ENCODE assay signal across 13 mouse cellular contexts in genomic region chr9:119631393-119631898, GRCm38 (mm10). TPM values are rescaled to one million over a fixed set of nuclear protein-coding genes. Genes with fewer than 3 reads are reported as not detected.
DNase-seq lines count a peak whose midpoint lies in the region; ATAC-seq and TF ChIP-seq lines count a peak whose summit lies in the region.
"Had no signal": no experiment of that assay in that cellular context is flagged by ENCODE, and none has a peak within 500 bp of the region (broad histone marks: within the 10 kb centered on the region; RNA-seq: fewer than 3 reads in every experiment).

No protein-coding gene starts in this region.

- no peaks in the 10 kb centered on the region for H3K79me2 ChIP-seq in myocyte (ENCODE audit: control insufficient read depth, insufficient read depth)

- TF ChIP-seq POLR2A in kidney, adult 2 months (IDR thresholded peaks at IDR 0.05; ENCODE audit: low read depth, low read length), result no peak
- TF ChIP-seq POLR2A in myocyte (IDR thresholded peaks at IDR 0.05; ENCODE audit: insufficient read length, low read depth), result no peak

- no peak overlapping the region for H3K27ac ChIP-seq in forebrain, embryonic 16.5 days (ENCODE audit: low read length)
- no peak overlapping the region for H3K27ac ChIP-seq in forebrain, embryonic 11.5 days (ENCODE audit: low read depth, low read length)
- H3K27ac ChIP-seq in kidney, embryonic 15.5 days, result no peak overlapping the region
- no peak overlapping the region for H3K27ac ChIP-seq in kidney, adult 2 months (ENCODE audit: insufficient read depth, low read depth, low read length)
- no peak overlapping the region for H3K27ac ChIP-seq in embryonic facial prominence, embryonic 13.5 days
- H3K27ac ChIP-seq: liver, embryonic 15.5 days had no signal

- H3K27me3 ChIP-seq in forebrain, embryonic 16.5 days (replicated peaks; ENCODE audit: control insufficient read depth, insufficient read depth, low read length), result no peaks in the 10 kb centered on the region
- H3K27me3 ChIP-seq in forebrain, embryonic 11.5 days (ENCODE audit: control insufficient read depth, insufficient read depth, low read length), result no peaks in the 10 kb centered on the region
- H3K27me3 ChIP-seq in kidney, embryonic 15.5 days, result peaks cover 99% of the 10 kb centered on the region
- no peaks in the 10 kb centered on the region for H3K27me3 ChIP-seq in kidney, adult 2 months (replicated peaks; ENCODE audit: control insufficient read depth, insufficient read depth, low read length)
- peaks cover 28% of the 10 kb centered on the region for H3K27me3 ChIP-seq in embryonic facial prominence, embryonic 13.5 days
- no peaks in the 10 kb centered on the region for H3K27me3 ChIP-seq in myocyte (ENCODE audit: control insufficient read depth, insufficient read depth, insufficient read length)

- no peak for DNase-seq in forebrain, embryonic 11.5 days (ENCODE audit: low spot score)
- DNase-seq in kidney, adult 2 months, result no peak
- DNase-seq in left cerebral cortex, adult 18-20 months (ENCODE audit: low spot score in 2 of 2), result no peak
- no peak for DNase-seq in adrenal gland, postnatal 25 days
- DNase-seq: right cerebral cortex, postnatal 25 days; thymus, postnatal 36 days had no signal

- no peaks in the 10 kb centered on the region for H3K36me3 ChIP-seq in forebrain, embryonic 16.5 days (ENCODE audit: control insufficient read depth, insufficient read depth)
- H3K36me3 ChIP-seq in forebrain, embryonic 11.5 days (ENCODE audit: control insufficient read depth, insufficient read depth, low read length), result no peaks in the 10 kb centered on the region
- no peaks in the 10 kb centered on the region for H3K36me3 ChIP-seq in kidney, embryonic 15.5 days
- no peaks in the 10 kb centered on the region for H3K36me3 ChIP-seq in kidney, adult 2 months (ENCODE audit: control insufficient read depth, insufficient read depth, low read length)
- no peaks in the 10 kb centered on the region for H3K36me3 ChIP-seq in embryonic facial prominence, embryonic 13.5 days
- H3K36me3 ChIP-seq in myocyte (ENCODE audit: control insufficient read depth, insufficient read depth), result no peaks in the 10 kb centered on the region
- H3K36me3 ChIP-seq: liver, embryonic 15.5 days had no signal

- no peak overlapping the region for H3ac ChIP-seq in myocyte (ENCODE audit: control insufficient read depth, insufficient read length)

- no peak overlapping the region for H3K4me3 ChIP-seq in forebrain, embryonic 16.5 days (replicated peaks; ENCODE audit: low read length)
- H3K4me3 ChIP-seq in forebrain, embryonic 11.5 days (ENCODE audit: low read depth, low read length), result no peak overlapping the region
- no peak overlapping the region for H3K4me3 ChIP-seq in kidney, embryonic 15.5 days (replicated peaks)
- H3K4me3 ChIP-seq in kidney, adult 2 months (ENCODE audit: insufficient read depth, low read depth, low read length), result no peak overlapping the region
- no peak overlapping the region for H3K4me3 ChIP-seq in embryonic facial prominence, embryonic 13.5 days
- H3K4me3 ChIP-seq in myocyte, result no peak overlapping the region
- H3K4me3 ChIP-seq: liver, embryonic 15.5 days had no signal

- 68% methylated on average over 13 of the region's 13 CpGs for WGBS in forebrain, embryonic 16.5 days
- 82% methylated on average over 13 of the region's 13 CpGs for WGBS in forebrain, embryonic 11.5 days
- 28% methylated on average over 13 of the region's 13 CpGs for WGBS in kidney, embryonic 15.5 days
- WGBS in kidney, adult 2 months, result 19% methylated on average over 13 of the region's 13 CpGs
- 50% methylated on average over 13 of the region's 13 CpGs for WGBS in embryonic facial prominence, embryonic 13.5 days

- TF ChIP-seq CTCF in kidney, adult 2 months (conservative IDR thresholded peaks at IDR 0.05; ENCODE audit: insufficient read depth, insufficient read length, low read depth, low read length), result no peak

- no peak overlapping the region for H3K4me2 ChIP-seq in forebrain, embryonic 16.5 days (ENCODE audit: low read length)
- H3K4me2 ChIP-seq in forebrain, embryonic 11.5 days (ENCODE audit: low read depth, low read length, severe bottlenecking), result no peak overlapping the region
- H3K4me2 ChIP-seq in kidney, embryonic 15.5 days, result peak overlapping the region; percentile 30
- H3K4me2 ChIP-seq in embryonic facial prominence, embryonic 13.5 days, result peak overlapping the region; percentile 33
- H3K4me2 ChIP-seq in myocyte (ENCODE audit: low read depth), result peak overlapping the region; percentile 80
- H3K4me2 ChIP-seq: liver, embryonic 15.5 days had no signal

- H3K4me1 ChIP-seq in forebrain, embryonic 16.5 days (replicated peaks; ENCODE audit: control insufficient read depth, insufficient read depth, low read length), result peaks cover 16% of the 10 kb centered on the region
- H3K4me1 ChIP-seq in forebrain, embryonic 11.5 days (replicated peaks; ENCODE audit: control insufficient read depth, insufficient read depth, low read length), result 0 out of 2 replicates have a peak, but pooled peaks cover 2% of the 10 kb centered on the region
- H3K4me1 ChIP-seq in kidney, embryonic 15.5 days, result peaks cover 21% of the 10 kb centered on the region
- H3K4me1 ChIP-seq in kidney, adult 2 months (ENCODE audit: control insufficient read depth, insufficient read depth, low read length), result no peaks in the 10 kb centered on the region
- H3K4me1 ChIP-seq in embryonic facial prominence, embryonic 13.5 days, result peaks cover 20% of the 10 kb centered on the region
- H3K4me1 ChIP-seq: liver, embryonic 15.5 days had no signal

- no peaks in the 10 kb centered on the region for H3K9me3 ChIP-seq in forebrain, embryonic 16.5 days (ENCODE audit: control insufficient read depth, low read length)
- H3K9me3 ChIP-seq in forebrain, embryonic 11.5 days (ENCODE audit: control insufficient read depth, low read length), result no peaks in the 10 kb centered on the region
- H3K9me3 ChIP-seq in kidney, embryonic 15.5 days (replicated peaks), result no peaks in the 10 kb centered on the region
- no peaks in the 10 kb centered on the region for H3K9me3 ChIP-seq in embryonic facial prominence, embryonic 13.5 days
- H3K9me3 ChIP-seq: liver, embryonic 15.5 days had no signal

- ATAC-seq in forebrain, embryonic 16.5 days, result peak; percentile 28; the same call in 1 of the 2 replicates
- ATAC-seq in forebrain, embryonic 11.5 days (replicated peaks; ENCODE audit: low FRiP score), result no peak
- peak; percentile 35; the same call in 1 of the 2 replicates for ATAC-seq in kidney, embryonic 15.5 days (replicated peaks; ENCODE audit: low FRiP score)
- ATAC-seq in embryonic facial prominence, embryonic 13.5 days (ENCODE audit: insufficient number of reproducible peaks, insufficient read depth, low FRiP score, low TSS enrichment, low read depth), result no peak
- ATAC-seq: activated CD4-positive, CD25-positive, alpha-beta regulatory T cell, adult 4 months; inflammation-experienced regulatory T-cells, adult 6 months had no signal

- H3K9ac ChIP-seq in forebrain, embryonic 16.5 days (replicated peaks; ENCODE audit: low read depth, low read length), result no peak overlapping the region
- no peak overlapping the region for H3K9ac ChIP-seq in forebrain, embryonic 11.5 days (ENCODE audit: low read length)
- H3K9ac ChIP-seq in kidney, embryonic 15.5 days, result no peak overlapping the region
- H3K9ac ChIP-seq in embryonic facial prominence, embryonic 13.5 days, result no peak overlapping the region
- H3K9ac ChIP-seq: liver, embryonic 15.5 days had no signal

TF ChIP-seq in myocyte, 11 proteins besides CTCF, POLR2A, EP300 and RAD21:
- TF ChIP-seq TCF3 (IDR thresholded peaks at IDR 0.05; ENCODE audit: insufficient read length, low read depth) (no peak), TCF12 (IDR thresholded peaks at IDR 0.05; ENCODE audit: insufficient read depth, poor library complexity, severe bottlenecking) (no peak), MYOG (IDR thresholded peaks at IDR 0.05; ENCODE audit: control insufficient read depth in 1 of 3, insufficient read depth in 1 of 3, insufficient read length in 2 of 3, low read depth in 2 of 3) (no peak), MYOD1 (IDR thresholded peaks at IDR 0.05; ENCODE audit: control insufficient read depth in 1 of 3, insufficient read length in 2 of 3, low read depth in 2 of 3) (no peak), REST (IDR thresholded peaks at IDR 0.05; ENCODE audit: insufficient read depth, insufficient read length) (no peak), E2F4 (IDR thresholded peaks at IDR 0.05; ENCODE audit: insufficient read depth) (no peak)

RNA-seq across cellular contexts. Expression of gene Scn5a, which starts 52.6 kb away (rescaled TPM):
- 0.82 and 1.4 TPM in 2 replicates for polyA plus RNA-seq in forebrain, embryonic 16.5 days (2015; fragmentation: Nextera tagmentation; extraction: Ambion mirVana)
- polyA plus RNA-seq in forebrain, embryonic 11.5 days (2014; fragmentation: Nextera tagmentation; extraction: Ambion mirVana), result 3.0 and 3.2 TPM in 2 replicates
- polyA plus RNA-seq in kidney, embryonic 15.5 days (2015; fragmentation: Nextera tagmentation; extraction: Ambion mirVana), result 0.19 and 0.32 TPM in 2 replicates
- 0.72 and 1.0 TPM in 2 replicates for polyA plus RNA-seq in kidney, adult 2 months (2012; rRNA removed)
- 0.42 and 0.87 TPM in 2 replicates for polyA plus RNA-seq in embryonic facial prominence, embryonic 13.5 days (2015; fragmentation: Nextera tagmentation; extraction: Ambion mirVana)
- 30.6 TPM for polyA plus RNA-seq in myocyte (2012; fragmentation: generic; extraction: Trizol)
- total RNA-seq in left cerebral cortex, adult 18-20 months (2021), result 1 to 10 TPM; 5.0 to 5.4 TPM
- 0.06 TPM in 1 of 2 replicates, not detected in the other for total RNA-seq in adrenal gland, postnatal 25 days (2021)
- polyA plus RNA-seq: inflammation-experienced regulatory T-cells, adult 6 months had no signal

Comparison
In these comparisons a context has a peak if more than half of its experiments do, and no peak if none do; other contexts are left out.
1. ATAC-seq: peak in forebrain, embryonic 16.5 days (single experiment) and kidney, embryonic 15.5 days (single experiment); none in forebrain, embryonic 11.5 days (single experiment) and embryonic facial prominence, embryonic 13.5 days (single experiment).
2. H3K4me2 ChIP-seq: peak in kidney, embryonic 15.5 days (single experiment), embryonic facial prominence, embryonic 13.5 days (single experiment) and myocyte (single experiment); none in forebrain, embryonic 16.5 days (single experiment) and forebrain, embryonic 11.5 days (single experiment).